Mouse (Mus musculus) intestine, embryonic 16.5 days (tissue): ENCODE data around the gene Gm3238. TPM values are rescaled to one million over a fixed set of nuclear protein-coding genes. Genes with fewer than 3 reads are reported as not detected.
"Not testable (repeated sequence)": the region's sequence is repeated elsewhere in the genome, so short reads cannot be mapped to it uniquely, and the experiment has no call there.

Source experiments
- ATAC-seq: fragments of 200-750 bp; cut with Nextera tagmentation; 2 replicates; pipeline ENCODE4 v1.8.0; 2017; ENCODE audit warnings: moderate TSS enrichment, moderate library complexity
- H3K27ac ChIP-seq: fragments of 300-500 bp; sonication (generic); 2 replicates; pipeline ENCODE4 v1.5.1; 2014; ENCODE audit warnings: mild to moderate bottlenecking, low read length
- H3K27me3 ChIP-seq: fragments of 300-500 bp; sonication (generic); replicated peaks from 2 replicates; pipeline ENCODE4 v1.6.1; 2014; ENCODE audit warnings: low read length, control low read depth, mixed read lengths; ENCODE audit not compliant: control insufficient read depth, insufficient read depth
- H3K36me3 ChIP-seq: fragments of 300-500 bp; sonication (generic); 2 replicates; pipeline ENCODE4 v1.6.1; 2014; ENCODE audit warnings: low read length, control low read depth; ENCODE audit not compliant: control insufficient read depth, insufficient read depth
- H3K4me1 ChIP-seq: fragments of 300-500 bp; sonication (generic); 2 replicates; pipeline ENCODE4 v1.6.1; 2014; ENCODE audit warnings: low read length, control low read depth, mixed read lengths; ENCODE audit not compliant: control insufficient read depth, insufficient read depth
- H3K4me2 ChIP-seq: fragments of 300-500 bp; sonication (generic); 2 replicates; pipeline ENCODE4 v1.6.1; 2014; ENCODE audit warnings: low read depth, low read length, control low read depth
- H3K4me3 ChIP-seq: fragments of 300-500 bp; sonication (generic); 2 replicates; pipeline ENCODE4 v1.5.1; 2014; ENCODE audit warnings: mild to moderate bottlenecking, low read length
- H3K9ac ChIP-seq: fragments of 300-500 bp; sonication (generic); 2 replicates; pipeline ENCODE4 v1.6.1; 2014; ENCODE audit warnings: low read depth, low read length
- H3K9me3 ChIP-seq: fragments of 300-500 bp; sonication (generic); 2 replicates; pipeline ENCODE4 v1.6.1; 2016; ENCODE audit warnings: low read length, control low read depth; ENCODE audit not compliant: control insufficient read depth
- WGBS: fragments of 180-500 bp; shearing (Covaris S2); extraction: QIAGEN DNeasy Blood & Tissue Kit; methylation state at CpG from one replicate; pipeline ENCODE4 v1.1.7; 2014; 5-methylcytosine and 5-hydroxymethylcytosine counted together
- polyA plus RNA-seq: library from polyadenylated mRNA; unstranded; fragments of >200 nt; fragmentation: Nextera tagmentation; extraction: Ambion mirVana; gene quantifications from 2 replicates; pipeline ENCODE4 v1.2.1, GENCODE M21; 2015

The Gm3238 gene
- polyA plus RNA-seq, 1 experiment from 2014 or later: not detected

- no peaks in the 10 kb centered on the region for H3K27me3 ChIP-seq
- H3K4me3 ChIP-seq: no peak overlapping the region
- no peaks in the 10 kb centered on the region for H3K36me3 ChIP-seq
- no peak overlapping the region for H3K27ac ChIP-seq
- no peak overlapping the region for H3K9ac ChIP-seq
- no peak for ATAC-seq
- H3K4me1 ChIP-seq: no peaks in the 10 kb centered on the region
- H3K4me2 ChIP-seq: no peak overlapping the region
- no peaks in the 10 kb centered on the region for H3K9me3 ChIP-seq
Observed at GRCm38 (mm10) chr10:77753448-77753847, 17.7 kb downstream of the Gm3238 start.

- H3K27ac ChIP-seq, H3K36me3 ChIP-seq, H3K4me3 ChIP-seq, H3K9ac ChIP-seq, ATAC-seq, H3K4me1 ChIP-seq, H3K9me3 ChIP-seq, H3K27me3 ChIP-seq, H3K4me2 ChIP-seq: not testable (repeated sequence)
- WGBS: 56% methylated on average over 3 of the region's 3 CpGs
Observed at GRCm38 (mm10) chr10:77752312-77752711, 18.8 kb downstream of the Gm3238 start.

GRCm38 (mm10) chr10:77751254-77751653 is 19.9 kb downstream of the Gm3238 start, which contains the start of gene Gm9736:
Gene Gm9736 (minus strand): TSS chr10:77751354.
- H3K9me3 ChIP-seq, H3K27me3 ChIP-seq, H3K4me3 ChIP-seq, ATAC-seq, H3K4me2 ChIP-seq, H3K36me3 ChIP-seq, H3K4me1 ChIP-seq, H3K9ac ChIP-seq, H3K27ac ChIP-seq: not testable (repeated sequence)
- WGBS: 75% methylated on average over 1 of the region's 1 CpGs

GRCm38 (mm10) chr10:77750686-77751085 is 20.4 kb downstream of the Gm3238 start:
- H3K4me3 ChIP-seq, H3K9me3 ChIP-seq, H3K4me2 ChIP-seq, H3K27ac ChIP-seq, H3K4me1 ChIP-seq, H3K36me3 ChIP-seq, H3K27me3 ChIP-seq, H3K9ac ChIP-seq, ATAC-seq: not testable (repeated sequence)
- 62% methylated on average over 1 of the region's 1 CpGs for WGBS

- ATAC-seq, H3K36me3 ChIP-seq, H3K9me3 ChIP-seq, H3K27me3 ChIP-seq, H3K9ac ChIP-seq, H3K4me1 ChIP-seq, H3K4me3 ChIP-seq, H3K27ac ChIP-seq, H3K4me2 ChIP-seq: not testable (repeated sequence)
- 60% methylated on average over 4 of the region's 5 CpGs for WGBS
Observed at GRCm38 (mm10) chr10:77741924-77742688, 29.0 kb downstream of the Gm3238 start, which contains the start of gene Gm18596. Gene Gm18596 (minus strand): TSS chr10:77742638.

- no peak overlapping the region for H3K4me2 ChIP-seq
- H3K27me3 ChIP-seq: no peaks in the 10 kb centered on the region
- H3K9me3 ChIP-seq: peaks cover 3% of the 10 kb centered on the region; the same call in 1 of the 2 replicates
- ATAC-seq: no peak
- 81% methylated on average over 4 of the region's 4 CpGs for WGBS
- no peak overlapping the region for H3K4me3 ChIP-seq
- no peaks in the 10 kb centered on the region for H3K36me3 ChIP-seq
- no peaks in the 10 kb centered on the region for H3K4me1 ChIP-seq
- no peak overlapping the region for H3K27ac ChIP-seq
- no peak overlapping the region for H3K9ac ChIP-seq
Observed at GRCm38 (mm10) chr10:77738929-77739328, 32.2 kb downstream of the Gm3238 start.

GRCm38 (mm10) chr10:77735928-77736327 is 35.2 kb downstream of the Gm3238 start:
- no peaks in the 10 kb centered on the region for H3K27me3 ChIP-seq
- no peaks in the 10 kb centered on the region for H3K4me1 ChIP-seq
- H3K4me3 ChIP-seq: no peak overlapping the region
- peaks cover 3% of the 10 kb centered on the region; the same call in 1 of the 2 replicates for H3K9me3 ChIP-seq
- WGBS: 91% methylated on average over 1 of the region's 1 CpGs
- H3K9ac ChIP-seq: no peak overlapping the region
- no peak overlapping the region for H3K4me2 ChIP-seq
- no peak for ATAC-seq
- no peak overlapping the region for H3K27ac ChIP-seq
- H3K36me3 ChIP-seq: no peaks in the 10 kb centered on the region

GRCm38 (mm10) chr10:77729241-77729640 is 41.9 kb downstream of the Gm3238 start:
- Histone ChIP-seq H3K9ac (no peak overlapping the region), H3K9me3 (no peaks in the 10 kb centered on the region), H3K36me3 (no peaks in the 10 kb centered on the region), H3K4me3 (no peak overlapping the region), H3K4me1 (no peaks in the 10 kb centered on the region), H3K4me2 (no peak overlapping the region), H3K27ac (no peak overlapping the region), H3K27me3 (no peaks in the 10 kb centered on the region)
- WGBS: 49% methylated on average over 4 of the region's 4 CpGs
- ATAC-seq: no peak

GRCm38 (mm10) chr10:77728280-77728679 is 42.8 kb downstream of the Gm3238 start:
- Histone ChIP-seq H3K4me3 (no peak overlapping the region), H3K27me3 (no peaks in the 10 kb centered on the region), H3K27ac (no peak overlapping the region), H3K9me3 (no peaks in the 10 kb centered on the region), H3K9ac (no peak overlapping the region), H3K4me2 (no peak overlapping the region), H3K36me3 (no peaks in the 10 kb centered on the region), H3K4me1 (no peaks in the 10 kb centered on the region)
- no peak for ATAC-seq
- WGBS: 59% methylated on average over 4 of the region's 4 CpGs

GRCm38 (mm10) chr10:77726186-77726585 is 44.9 kb downstream of the Gm3238 start, which contains the start of gene Gm10100:
Gene Gm10100 (plus strand): TSS chr10:77726486.
- Histone ChIP-seq H3K4me1 (no peaks in the 10 kb centered on the region), H3K27me3 (no peaks in the 10 kb centered on the region), H3K9me3 (no peaks in the 10 kb centered on the region), H3K9ac (no peak within 1 kb of the TSS), H3K4me2 (no peak within 1 kb of the TSS), H3K36me3 (no peaks in the 10 kb centered on the region), H3K27ac (no peak within 1 kb of the TSS), H3K4me3 (no peak within 1 kb of the TSS)
- WGBS: 31% methylated on average over 3 of the region's 3 CpGs
- no peak for ATAC-seq
